Mouse (Mus musculus) limb, embryonic 11.5 days (tissue): ENCODE results near the gene 1110032A03Rik. TPM values are rescaled to one million over a fixed set of nuclear protein-coding genes. Genes with fewer than 3 reads are reported as not detected.
A peak's percentile ranks its signal among the peaks of the same experiment; 100 is the strongest.

Source experiments
- ATAC-seq: fragments of 200-750 bp; cut with Nextera tagmentation; 2 replicates; pipeline ENCODE4 v1.8.0; 2017; ENCODE audit warnings: low read depth; ENCODE audit not compliant: insufficient number of reproducible peaks, low FRiP score, low TSS enrichment
- DNase-seq: peaks from one replicate; pipeline ENCODE4 v3.0.0-alpha.2; 2015; ENCODE audit warnings: low spot score
- H3K27ac ChIP-seq: fragments of 300-500 bp; sonication (generic); replicated peaks from 2 replicates; pipeline ENCODE4 v1.5.1; 2014; ENCODE audit warnings: low read depth, mild to moderate bottlenecking, low read length
- H3K27me3 ChIP-seq: fragments of 300-500 bp; sonication (generic); 2 replicates; pipeline ENCODE4 v1.6.1; 2014; ENCODE audit warnings: mild to moderate bottlenecking, low read length, mixed read lengths; ENCODE audit not compliant: control insufficient read depth, insufficient read depth
- H3K36me3 ChIP-seq: fragments of 300-500 bp; sonication (generic); 2 replicates; pipeline ENCODE4 v1.6.1; 2014; ENCODE audit warnings: mild to moderate bottlenecking, low read length, moderate library complexity, mixed read lengths; ENCODE audit not compliant: control insufficient read depth, insufficient read depth
- H3K4me1 ChIP-seq: fragments of 300-500 bp; sonication (generic); 2 replicates; pipeline ENCODE4 v1.6.1; 2014; ENCODE audit warnings: low read length, mixed read lengths; ENCODE audit not compliant: control insufficient read depth, insufficient read depth
- H3K4me2 ChIP-seq: fragments of 300-500 bp; sonication (generic); 2 replicates; pipeline ENCODE4 v1.6.1; 2014; ENCODE audit warnings: low read depth, mild to moderate bottlenecking, moderate library complexity; ENCODE audit not compliant: severe bottlenecking
- H3K4me3 ChIP-seq: fragments of 300-500 bp; sonication (generic); 2 replicates; pipeline ENCODE4 v1.5.1; 2014; ENCODE audit warnings: low read depth, low read length
- H3K9ac ChIP-seq: fragments of 300-500 bp; sonication (generic); 2 replicates; pipeline ENCODE4 v1.6.1; 2014; ENCODE audit warnings: mild to moderate bottlenecking, low read length
- H3K9me3 ChIP-seq: fragments of 300-500 bp; sonication (generic); 2 replicates; pipeline ENCODE4 v1.6.1; 2016; ENCODE audit warnings: low read length; ENCODE audit not compliant: control insufficient read depth
- WGBS: fragments of 180-500 bp; shearing (Covaris S2); extraction: QIAGEN DNeasy Blood & Tissue Kit; methylation state at CpG from one replicate; pipeline ENCODE4 v1.1.7; 2014; 5-methylcytosine and 5-hydroxymethylcytosine counted together
- polyA plus RNA-seq: library from polyadenylated mRNA; unstranded; fragments of >200 nt; fragmentation: Nextera tagmentation; extraction: Ambion mirVana; gene quantifications from 2 replicates; pipeline ENCODE4 v1.2.1, GENCODE M21; 2014

The 1110032A03Rik gene
- polyA plus RNA-seq, 1 experiment from 2014 or later, result 30.7 TPM

DNA sequence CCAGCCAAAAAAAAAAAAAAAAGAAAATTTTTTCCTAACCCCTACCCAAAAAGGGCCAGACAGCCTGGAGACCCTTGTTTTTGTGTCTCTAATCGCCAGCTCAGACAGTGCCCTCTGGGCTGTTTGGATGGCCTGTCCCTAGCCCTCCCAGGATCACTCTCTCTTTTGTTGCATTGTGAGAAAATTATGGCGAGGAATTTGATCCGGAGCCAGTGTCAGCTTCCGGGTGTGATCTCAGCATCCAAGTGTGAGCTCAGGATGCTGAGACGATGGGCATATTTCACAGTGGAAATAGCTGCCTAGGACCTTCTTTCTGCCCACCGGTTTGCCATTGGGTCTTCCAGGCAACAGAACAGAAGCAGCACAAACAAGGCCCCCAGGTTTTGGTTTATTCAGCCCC is 24.6 kb downstream of the 1110032A03Rik start:
- H3K4me2 ChIP-seq, result no peak overlapping the region
- H3K27me3 ChIP-seq, result no peaks in the 10 kb centered on the region
- H3K9me3 ChIP-seq, result no peaks in the 10 kb centered on the region
- no peak overlapping the region for H3K9ac ChIP-seq
- 85% methylated on average over 6 of the region's 6 CpGs for WGBS
- 0 out of 2 replicates have a peak, but pooled peaks cover 3% of the 10 kb centered on the region for H3K4me1 ChIP-seq
- H3K27ac ChIP-seq, result no peak overlapping the region
- H3K36me3 ChIP-seq, result no peaks in the 10 kb centered on the region
- DNase-seq, result no peak
- no peak for ATAC-seq
- H3K4me3 ChIP-seq, result no peak overlapping the region

DNA sequence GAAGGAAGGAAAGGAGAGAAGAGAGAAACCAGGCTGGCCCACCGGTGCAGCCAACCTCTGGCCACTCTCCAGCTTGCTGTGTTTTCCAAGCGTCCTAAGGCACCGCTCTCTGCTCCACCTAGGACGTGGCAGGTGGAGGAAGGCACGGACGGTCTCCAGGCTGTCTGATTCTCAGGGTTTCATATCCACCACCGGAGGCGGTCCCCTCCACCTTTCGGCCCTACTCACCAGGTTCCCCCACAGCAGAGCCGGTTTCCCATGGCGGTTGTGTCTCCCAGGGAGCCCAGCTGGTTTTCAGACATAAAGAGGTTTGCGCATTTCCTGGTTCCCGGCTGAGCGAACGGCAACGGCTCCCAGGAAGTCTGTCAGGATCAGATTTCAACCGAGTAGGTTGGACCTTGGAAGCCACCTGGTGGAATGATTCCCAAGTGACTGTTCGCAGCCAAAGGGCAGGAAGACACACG is 29.1 kb downstream of the 1110032A03Rik start, which contains the start of gene 2310030G06Rik:
Gene 2310030G06Rik, minus strand, starts transcription at position 323 of the 464 bp plus-strand sequence.
- ATAC-seq (no peak), DNase-seq (peak; percentile 58)
- Histone ChIP-seq H3K4me2 (peak within 1 kb of the TSS; percentile 55), H3K9me3 (no peaks in the 10 kb centered on the region), H3K4me3 (peak within 1 kb of the TSS; percentile 20), H3K27ac (no peak within 1 kb of the TSS), H3K4me1 (0 out of 2 replicates have a peak, but pooled peaks cover 3% of the 10 kb centered on the region), H3K9ac (peak within 1 kb of the TSS; percentile 46; the same call in 1 of the 2 replicates), H3K36me3 (no peaks in the 10 kb centered on the region), H3K27me3 (no peaks in the 10 kb centered on the region)
- 2% methylated on average over 19 of the region's 19 CpGs for WGBS

DNA sequence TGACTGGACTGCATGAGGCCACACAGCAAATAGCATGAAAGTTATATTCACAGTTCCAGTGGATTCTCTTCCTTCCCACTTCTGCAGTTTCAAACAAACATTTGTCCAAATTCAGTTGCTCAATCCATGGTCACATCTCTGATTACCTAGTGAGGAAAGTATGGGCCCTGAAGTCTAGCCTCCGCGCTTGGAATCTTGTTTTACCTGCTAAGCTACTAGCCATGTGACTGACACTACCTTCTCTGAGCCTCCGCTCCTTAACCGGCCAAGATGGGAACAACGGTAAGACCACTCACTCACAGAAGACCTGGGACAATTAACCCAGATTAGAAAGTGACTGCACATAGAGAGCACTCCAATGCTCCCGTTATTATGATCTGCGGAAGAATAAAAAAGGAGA is 29.5 kb downstream of the 1110032A03Rik start:
- no peaks in the 10 kb centered on the region for H3K27me3 ChIP-seq
- H3K9me3 ChIP-seq, result no peaks in the 10 kb centered on the region
- H3K4me2 ChIP-seq, result peak overlapping the region; percentile 55; the same call in 1 of the 2 replicates
- 0 out of 2 replicates have a peak, but pooled peaks cover 3% of the 10 kb centered on the region for H3K4me1 ChIP-seq
- no peak for DNase-seq
- no peaks in the 10 kb centered on the region for H3K36me3 ChIP-seq
- H3K27ac ChIP-seq, result no peak overlapping the region
- ATAC-seq, result no peak
- peak overlapping the region; percentile 46; the same call in 1 of the 2 replicates for H3K9ac ChIP-seq
- WGBS, result 13% methylated on average over 7 of the region's 7 CpGs
- H3K4me3 ChIP-seq, result 0 out of 2 replicates have a peak overlapping the region, but pooled peaks have one; percentile 20

DNA sequence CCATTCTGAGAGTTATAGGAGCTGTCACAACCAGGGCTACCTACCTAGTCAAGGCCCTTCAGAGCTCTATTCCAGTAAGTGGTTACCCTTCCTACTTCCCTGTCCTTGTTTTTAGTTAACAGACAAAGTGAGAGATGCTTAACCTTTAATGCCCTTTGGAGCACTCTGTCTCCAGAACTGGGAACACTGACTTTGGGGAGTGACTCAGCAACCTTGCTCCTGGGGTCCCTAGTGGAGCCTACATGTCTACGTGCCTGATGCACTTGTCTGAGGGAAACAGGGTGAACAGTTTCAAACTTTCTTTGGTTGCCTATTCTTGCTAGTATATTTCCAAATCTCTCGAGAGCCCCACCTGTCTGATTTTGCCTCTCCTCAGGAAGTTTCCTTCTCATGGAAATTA is 32.6 kb downstream of the 1110032A03Rik start:
- DNase-seq (no peak), ATAC-seq (no peak)
- Histone ChIP-seq H3K27ac (no peak overlapping the region), H3K36me3 (no peaks in the 10 kb centered on the region), H3K4me2 (no peak overlapping the region), H3K9me3 (no peaks in the 10 kb centered on the region), H3K9ac (no peak overlapping the region), H3K4me1 (peaks cover 8% of the 10 kb centered on the region; the same call in 1 of the 2 replicates), H3K27me3 (no peaks in the 10 kb centered on the region), H3K4me3 (no peak overlapping the region)
- 73% methylated on average over 2 of the region's 2 CpGs for WGBS

DNA sequence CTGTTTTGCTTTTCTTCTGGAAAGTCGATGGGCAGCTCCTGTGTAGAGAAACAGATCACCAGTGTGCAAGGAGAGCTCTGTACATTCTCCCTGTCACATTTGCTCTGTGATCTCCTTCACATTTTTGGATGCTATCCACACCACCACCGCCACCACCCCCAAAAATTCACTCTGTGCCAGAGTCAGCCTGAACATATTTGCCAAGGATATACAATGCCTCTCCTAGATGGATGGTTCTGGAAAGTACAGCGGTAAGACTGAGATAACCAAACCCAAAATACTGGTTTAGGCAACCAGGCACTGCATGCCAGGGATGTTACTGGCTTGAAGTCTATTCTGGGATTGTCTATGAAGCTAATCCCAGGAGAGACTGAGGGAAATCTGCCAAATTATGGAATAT is 33.1 kb downstream of the 1110032A03Rik start:
- H3K4me3 ChIP-seq, result no peak overlapping the region
- no peak overlapping the region for H3K4me2 ChIP-seq
- DNase-seq (no peak), ATAC-seq (no peak)
- no peaks in the 10 kb centered on the region for H3K9me3 ChIP-seq
- no peaks in the 10 kb centered on the region for H3K27me3 ChIP-seq
- no peaks in the 10 kb centered on the region for H3K36me3 ChIP-seq
- no peak overlapping the region for H3K9ac ChIP-seq
- H3K4me1 ChIP-seq, result peaks cover 8% of the 10 kb centered on the region; the same call in 1 of the 2 replicates
- 93% methylated on average over 3 of the region's 3 CpGs for WGBS
- no peak overlapping the region for H3K27ac ChIP-seq

DNA sequence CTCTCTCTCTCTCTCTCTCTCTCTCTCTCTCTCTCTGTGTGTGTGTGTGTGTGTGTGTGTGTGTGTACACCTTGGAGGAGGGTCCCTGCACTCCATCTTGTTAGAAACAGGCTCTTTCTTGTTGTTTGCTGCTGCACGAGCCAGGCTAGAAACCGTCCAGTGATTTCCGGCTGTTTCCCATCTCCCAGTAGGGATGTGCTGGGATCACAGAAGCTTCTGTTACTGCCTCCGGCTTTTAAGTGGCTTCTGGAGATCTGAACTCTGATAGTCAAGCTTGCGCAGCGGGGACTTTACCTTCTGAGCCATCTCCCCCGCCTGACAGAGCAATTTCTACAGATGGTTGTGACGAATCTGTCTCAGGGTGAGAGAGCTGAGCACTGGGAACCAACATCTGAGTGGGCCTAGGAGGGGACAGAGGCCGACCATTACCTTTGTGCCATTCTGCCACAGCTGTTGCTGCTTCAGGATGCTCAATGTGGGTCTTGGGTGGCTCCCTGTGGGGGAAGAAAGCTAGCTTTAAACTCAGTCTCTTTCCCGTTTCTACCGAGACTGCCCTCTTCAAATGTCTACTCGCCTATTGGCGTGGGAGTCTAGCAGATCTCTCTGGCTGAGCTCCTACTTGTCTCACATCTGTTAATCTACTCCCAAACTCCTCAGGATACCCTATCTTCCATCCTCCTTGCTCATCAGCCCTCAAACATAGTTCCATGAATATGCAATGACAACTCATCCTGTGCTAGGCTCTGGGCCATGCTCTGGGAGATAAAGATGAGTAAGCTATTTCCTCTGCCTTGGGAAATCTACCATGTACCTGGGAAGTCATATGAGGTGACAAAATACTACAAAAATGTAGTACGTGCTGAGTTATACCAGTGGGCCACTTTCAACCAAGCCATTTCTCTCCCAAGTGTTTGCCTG is 34.2 kb downstream of the 1110032A03Rik start:
- ATAC-seq, result no peak
- no peaks in the 10 kb centered on the region for H3K36me3 ChIP-seq
- no peak overlapping the region for H3K4me3 ChIP-seq
- peaks cover 7% of the 10 kb centered on the region; the same call in 1 of the 2 replicates for H3K4me1 ChIP-seq
- DNase-seq, result no peak
- no peaks in the 10 kb centered on the region for H3K27me3 ChIP-seq
- H3K9me3 ChIP-seq, result no peaks in the 10 kb centered on the region
- no peak overlapping the region for H3K4me2 ChIP-seq
- WGBS, result 82% methylated on average over 14 of the region's 14 CpGs
- H3K9ac ChIP-seq, result no peak overlapping the region
- H3K27ac ChIP-seq, result no peak overlapping the region

DNA sequence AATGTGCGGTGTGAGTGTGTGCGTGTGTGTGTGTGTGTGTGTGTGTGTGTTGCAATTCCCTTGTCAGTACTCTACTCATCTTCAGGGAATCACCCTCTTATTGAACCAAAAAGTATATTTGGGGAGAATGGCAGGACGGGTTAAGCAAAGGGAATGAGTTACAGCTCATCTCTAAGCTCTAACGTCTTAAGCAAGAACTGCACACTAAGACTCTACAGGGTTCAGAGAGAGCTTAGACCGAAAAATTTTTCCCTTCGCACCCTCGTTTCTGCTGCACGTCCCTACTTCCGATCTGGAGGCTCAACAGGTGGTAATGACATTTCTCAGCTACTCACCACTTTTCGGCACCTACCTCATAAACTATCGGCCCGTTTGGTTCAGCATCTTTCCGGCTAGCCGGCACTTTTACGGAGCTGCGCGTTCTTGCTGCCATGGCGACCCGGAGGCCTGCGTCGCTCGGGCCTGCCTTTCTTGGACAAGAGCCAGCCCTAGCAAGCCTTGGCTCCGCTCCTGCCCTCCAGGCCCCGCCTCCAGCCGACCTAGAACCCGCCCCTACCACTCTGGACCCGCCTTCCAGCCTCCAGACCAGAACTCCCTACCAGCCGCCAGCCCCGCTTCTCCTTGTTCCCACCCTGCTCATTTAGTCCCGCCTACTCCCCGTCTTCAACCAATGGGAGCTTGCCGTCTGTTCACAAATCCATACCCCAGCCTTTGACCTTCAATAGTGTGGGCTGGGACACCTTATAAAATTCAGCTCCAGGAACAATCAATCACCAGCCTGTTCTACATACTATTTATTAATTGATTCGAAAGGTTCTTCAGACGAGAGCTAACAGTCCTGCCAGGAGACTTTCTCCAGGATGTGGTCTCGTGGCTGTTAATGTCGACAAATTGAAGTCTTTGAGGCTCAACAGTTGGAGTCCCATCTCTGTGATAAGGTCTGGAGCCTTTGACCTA is 36.1 kb downstream of the 1110032A03Rik start, which contains the start of gene Dixdc1:
Gene Dixdc1, minus strand, starts transcription at position 604 of the 957 bp plus-strand sequence.
- peak within 1 kb of the TSS; percentile 22 for H3K4me3 ChIP-seq
- WGBS, result 12% methylated on average over 36 of the region's 36 CpGs
- DNase-seq (peak; percentile 95), ATAC-seq (peak; percentile 96)
- no peaks in the 10 kb centered on the region for H3K9me3 ChIP-seq
- H3K36me3 ChIP-seq, result no peaks in the 10 kb centered on the region
- peaks cover 5% of the 10 kb centered on the region; the same call in 1 of the 2 replicates for H3K4me1 ChIP-seq
- no peak within 1 kb of the TSS for H3K27ac ChIP-seq
- H3K4me2 ChIP-seq, result peak within 1 kb of the TSS; percentile 47
- H3K27me3 ChIP-seq, result no peaks in the 10 kb centered on the region
- no peak within 1 kb of the TSS for H3K9ac ChIP-seq

DNA sequence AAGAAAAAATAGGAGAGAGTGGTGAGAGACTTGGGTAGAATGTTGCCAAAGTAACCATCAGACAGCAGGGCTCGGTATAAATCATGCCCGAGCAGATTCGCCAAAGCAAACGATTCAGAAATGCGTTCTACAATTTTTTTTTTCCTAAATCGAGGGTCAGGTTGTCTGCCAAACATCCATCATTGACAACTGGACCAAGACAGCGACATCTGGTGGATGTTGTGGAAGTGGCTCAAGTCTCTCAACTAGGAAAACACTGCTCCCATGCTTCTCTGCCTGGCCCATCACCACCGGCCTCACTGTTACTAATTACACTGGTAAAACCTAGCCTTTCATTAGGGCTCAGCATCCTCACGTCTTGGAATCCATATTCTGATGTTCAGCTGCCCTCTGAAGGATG is 40.3 kb downstream of the 1110032A03Rik start:
- H3K27ac ChIP-seq, result no peak overlapping the region

More for the DNA sequence above, 40.3 kb downstream of the 1110032A03Rik start:
- no peaks in the 10 kb centered on the region for H3K27me3 ChIP-seq
- DNase-seq (peak; percentile 65), ATAC-seq (no peak)
- no peaks in the 10 kb centered on the region for H3K36me3 ChIP-seq
- H3K9me3 ChIP-seq, result no peaks in the 10 kb centered on the region
- H3K4me2 ChIP-seq, result no peak overlapping the region
- H3K4me1 ChIP-seq, result peaks cover 5% of the 10 kb centered on the region; the same call in 1 of the 2 replicates
- H3K9ac ChIP-seq, result no peak overlapping the region
- 7% methylated on average over 9 of the region's 9 CpGs for WGBS
- no peak overlapping the region for H3K4me3 ChIP-seq
